Mouse (Mus musculus): ENCODE results near the gene Abhd5.
"Not testable (repeated sequence)": the region's sequence is repeated elsewhere in the genome, so short reads cannot be mapped to it uniquely, and the experiment has no call there.

Gene Abhd5

DNA sequence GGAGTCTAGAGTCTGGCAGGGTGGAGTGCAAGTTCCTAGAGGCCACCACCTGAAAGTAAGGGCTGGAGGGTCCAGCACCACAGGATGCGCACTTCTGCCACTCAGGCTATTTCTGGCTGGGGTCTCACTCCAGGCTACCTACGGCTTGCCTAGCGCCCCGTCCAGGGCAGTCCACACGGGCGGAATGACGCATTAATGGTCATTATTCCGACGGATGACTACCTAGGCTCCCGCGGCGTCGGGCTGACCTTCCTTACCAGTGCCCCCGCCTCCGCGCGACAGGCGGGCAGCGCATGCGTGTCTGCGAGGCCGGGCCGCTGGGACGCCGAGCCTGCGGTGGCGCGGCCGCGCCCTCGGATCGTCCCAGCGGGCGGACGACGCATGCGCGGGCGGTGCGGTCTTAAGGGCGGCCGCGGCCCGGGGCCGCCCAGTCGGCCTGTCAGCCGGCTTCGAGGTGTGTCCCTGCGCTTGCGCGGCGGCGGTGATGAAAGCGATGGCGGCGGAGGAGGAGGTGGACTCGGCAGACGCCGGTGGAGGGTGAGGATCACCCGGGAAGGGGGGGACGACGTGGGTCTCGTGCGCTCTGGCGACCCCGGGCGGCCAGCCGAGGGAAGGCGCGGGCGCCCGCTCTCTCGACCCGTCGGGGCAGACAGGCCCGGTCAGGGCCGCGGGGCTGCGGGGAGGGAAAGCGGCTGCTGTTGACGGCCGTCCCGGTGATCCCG, at the start of gene Abhd5:
Gene Abhd5 (plus strand): TSS at position 306 of the 722 bp plus-strand sequence.
- in situ Hi-C loops (cut with MboI; ENCODE audit: low pct_unique_long_range_greater_than_20kb in 1 of 2, low sequenced_read_pairs in 2 of 2, unreplicated experiment in 1 of 2) = no loop called here

DNA sequence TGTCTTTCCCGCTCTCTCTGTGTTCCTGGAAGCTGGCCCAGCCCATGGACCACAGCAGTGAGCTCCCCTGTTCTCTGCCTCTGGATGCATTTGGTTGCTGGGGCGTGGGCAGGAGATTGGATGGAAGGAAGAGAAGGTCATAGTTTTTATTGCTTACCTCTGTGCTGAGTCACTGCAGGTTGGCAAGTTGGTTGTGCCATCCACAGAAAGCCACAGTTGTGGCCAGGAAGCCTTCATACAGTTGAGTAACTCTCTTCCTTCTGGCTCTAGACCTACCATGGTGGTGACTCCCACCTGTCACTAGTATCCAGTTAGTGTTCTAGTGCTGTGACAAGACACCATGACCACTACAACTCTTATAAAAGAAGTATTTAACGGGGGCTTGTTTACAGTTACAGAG, 46.1 kb upstream of the Abhd5 start:
- in situ Hi-C loops (cut with MboI; ENCODE audit: low pct_unique_long_range_greater_than_20kb in 1 of 2, low sequenced_read_pairs in 2 of 2, unreplicated experiment in 1 of 2) = no loop called here

DNA sequence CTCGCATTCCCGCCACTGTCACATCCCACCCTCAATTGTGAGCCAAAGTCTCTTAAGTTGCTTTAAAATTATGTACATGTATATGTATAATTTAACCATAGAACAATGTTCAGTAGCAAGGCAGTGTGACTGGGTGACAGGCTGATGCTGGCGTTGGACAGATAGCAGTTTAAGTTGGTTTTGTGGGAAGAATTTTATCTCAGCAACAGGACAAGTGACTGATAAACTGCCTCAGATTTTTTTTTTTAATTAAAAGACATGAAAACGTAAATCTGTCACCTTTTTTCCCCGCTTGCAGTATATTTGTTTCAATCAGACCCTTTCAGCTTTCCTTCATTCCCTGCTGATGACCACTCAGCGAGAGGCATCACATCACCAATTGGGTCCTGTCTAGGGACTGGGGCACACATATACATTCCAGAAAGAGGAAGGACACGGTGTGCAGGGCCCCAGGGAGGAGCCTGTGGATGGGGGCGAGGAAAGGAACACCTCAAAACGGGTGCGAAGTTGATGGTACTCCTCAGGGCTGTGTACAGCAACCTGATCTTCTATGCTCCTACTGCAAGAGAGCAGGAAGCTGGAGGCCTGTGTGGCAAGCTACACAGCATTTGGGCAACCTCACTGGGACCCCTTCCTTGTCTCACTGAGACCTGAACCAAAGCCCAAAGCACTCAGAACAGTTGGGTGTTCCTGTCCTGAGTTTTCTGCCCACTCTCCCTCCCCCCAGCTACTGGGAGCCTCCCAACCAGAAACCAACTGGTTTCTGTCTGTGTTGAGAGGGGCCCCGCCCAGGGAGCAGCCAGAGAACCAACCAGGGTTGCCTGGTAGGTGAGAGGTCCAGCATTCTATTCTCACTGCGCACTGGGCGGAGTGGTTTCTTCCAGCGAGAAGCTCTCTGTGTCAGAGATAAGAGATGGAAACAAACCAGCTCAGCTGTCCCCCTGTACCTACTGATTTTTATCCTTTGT, 42.1 kb upstream of the Abhd5 start:
- in situ Hi-C loops (cut with MboI; ENCODE audit: low pct_unique_long_range_greater_than_20kb in 1 of 2, low sequenced_read_pairs in 2 of 2, unreplicated experiment in 1 of 2) = no loop called here

DNA sequence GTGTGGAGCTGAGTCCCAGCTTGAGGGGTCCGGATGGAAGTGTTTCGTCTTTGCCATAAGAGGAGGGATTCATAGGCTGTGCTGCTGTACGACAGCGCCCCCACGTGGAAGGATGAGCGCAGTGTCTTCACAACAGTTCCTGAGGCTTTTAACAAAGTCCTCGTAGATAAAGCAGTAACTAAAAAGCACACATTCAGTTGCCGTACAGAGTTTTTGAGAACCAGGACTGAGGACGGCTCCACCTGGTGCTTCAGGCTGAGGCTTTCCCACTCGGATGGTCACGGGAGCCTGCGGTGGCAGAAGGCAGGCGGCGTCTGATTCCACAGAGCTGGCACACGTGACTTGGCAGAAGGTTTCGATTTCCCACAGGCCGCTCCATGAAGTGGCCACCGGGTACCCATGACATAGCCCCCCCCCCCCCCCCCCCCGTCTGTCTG, 40.8 kb upstream of the Abhd5 start:
- in situ Hi-C loops (cut with MboI; ENCODE audit: low pct_unique_long_range_greater_than_20kb in 1 of 2, low sequenced_read_pairs in 2 of 2, unreplicated experiment in 1 of 2) = no loop called here

DNA sequence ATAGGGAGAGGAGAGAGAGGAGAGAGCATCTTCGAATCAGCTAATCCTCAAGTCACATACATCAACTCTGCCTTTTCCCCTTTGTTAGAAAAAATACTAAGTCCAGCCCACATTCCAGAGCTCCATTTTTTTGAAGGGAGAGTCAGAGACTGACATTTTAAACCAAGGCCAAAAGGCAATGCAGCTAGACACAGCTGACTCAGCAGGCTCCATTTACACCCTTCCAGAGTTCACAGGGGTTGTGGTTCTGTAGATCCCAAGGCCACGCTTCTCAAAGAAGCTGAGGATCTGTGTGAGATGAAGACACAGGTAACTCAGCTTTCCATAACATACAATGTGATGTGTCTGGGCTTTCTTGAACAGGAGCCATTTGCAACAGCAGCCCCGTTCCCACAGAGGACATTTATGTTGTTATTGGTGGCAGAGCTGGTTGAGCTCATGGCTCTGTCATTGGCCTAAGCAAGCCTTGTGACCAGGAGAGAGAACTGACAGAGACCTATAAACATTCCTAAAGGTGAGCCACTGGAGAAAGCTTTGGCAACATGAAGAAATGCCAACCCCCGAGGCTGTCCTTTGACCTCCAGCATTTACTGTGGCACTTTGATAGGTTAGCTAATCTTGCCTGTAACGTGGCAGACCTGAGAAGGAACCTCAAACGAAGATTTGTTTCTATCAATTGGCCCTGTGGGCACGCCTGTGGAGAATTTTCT, 40.2 kb upstream of the Abhd5 start:
- in situ Hi-C loops (cut with MboI; ENCODE audit: low pct_unique_long_range_greater_than_20kb in 1 of 2, low sequenced_read_pairs in 2 of 2, unreplicated experiment in 1 of 2) = no loop called here

DNA sequence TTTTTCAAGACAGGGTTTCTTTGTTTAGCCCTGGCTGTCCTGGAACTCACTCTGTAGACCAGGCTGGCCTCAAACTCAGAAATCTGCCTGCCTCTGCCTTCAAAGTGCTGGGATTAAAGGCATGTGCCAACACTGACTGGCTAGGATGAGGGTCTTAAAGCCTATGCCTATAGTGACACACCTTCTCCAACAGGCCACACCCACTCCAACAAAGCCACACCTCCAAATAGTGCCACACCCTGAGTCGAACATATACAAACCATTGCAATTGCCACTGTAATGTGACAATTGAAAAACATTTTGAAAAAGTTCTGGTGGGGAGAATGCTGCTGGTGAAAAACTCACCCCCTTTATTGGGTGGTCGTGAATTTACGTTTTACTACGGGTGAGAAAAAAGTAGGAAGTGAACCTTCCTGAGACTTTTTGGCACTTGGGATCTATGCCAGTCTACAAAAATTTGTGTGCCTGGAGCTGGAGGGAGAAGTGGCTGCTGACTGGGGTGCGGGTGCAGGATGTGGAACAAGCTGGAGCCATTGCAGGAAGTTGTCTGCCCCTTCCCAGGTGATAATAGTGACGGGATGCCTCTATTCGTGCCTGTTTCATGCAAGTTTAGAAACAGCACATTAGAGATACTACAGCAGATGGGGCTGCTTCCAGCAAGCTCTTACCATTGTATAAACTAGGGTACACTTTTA, 39.0 kb upstream of the Abhd5 start:
- in situ Hi-C loops (cut with MboI; ENCODE audit: low pct_unique_long_range_greater_than_20kb in 1 of 2, low sequenced_read_pairs in 2 of 2, unreplicated experiment in 1 of 2) = no loop called here

DNA sequence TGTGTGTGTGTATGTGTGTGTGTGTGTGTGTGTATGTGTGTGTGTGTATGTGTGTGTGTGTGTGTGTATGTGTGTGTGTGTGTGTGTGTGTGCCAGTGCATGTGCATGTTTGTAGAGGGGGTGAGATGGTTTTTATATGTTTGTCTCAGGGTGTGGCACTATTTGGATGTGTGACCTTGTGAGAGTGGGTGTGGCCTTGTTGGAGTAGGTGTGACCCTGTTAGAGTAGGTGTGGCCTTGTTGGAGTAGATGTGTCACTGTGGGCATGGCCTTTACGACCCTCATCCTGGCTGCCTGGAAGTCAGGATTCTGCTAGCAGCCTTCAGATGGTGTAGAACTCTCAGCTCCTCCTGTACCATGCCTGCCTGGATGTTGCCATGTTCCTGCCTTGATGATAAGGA, 38.3 kb upstream of the Abhd5 start:
- in situ Hi-C loops (cut with MboI; ENCODE audit: low pct_unique_long_range_greater_than_20kb in 1 of 2, low sequenced_read_pairs in 2 of 2, unreplicated experiment in 1 of 2) = not testable (repeated sequence)

DNA sequence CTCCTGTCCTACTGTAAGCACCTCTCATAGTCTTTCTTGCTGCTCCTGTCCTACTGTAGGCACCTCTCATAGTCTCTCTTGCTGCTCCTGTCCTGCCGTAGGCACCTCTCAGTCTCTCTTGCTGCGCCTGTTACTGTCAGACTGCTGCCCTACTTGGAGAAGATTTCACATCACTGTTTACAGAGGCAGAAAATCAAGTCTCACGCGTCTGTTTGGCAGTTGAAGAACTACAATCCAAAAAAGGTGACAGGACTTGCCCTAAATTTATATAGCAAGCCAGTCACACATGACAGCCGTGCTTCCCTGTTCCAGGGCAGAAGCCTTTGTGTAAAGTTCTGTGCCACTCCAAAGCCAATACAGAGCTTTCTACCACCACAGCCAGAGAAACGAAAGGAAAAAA, 37.0 kb upstream of the Abhd5 start:
- in situ Hi-C loops (cut with MboI; ENCODE audit: low pct_unique_long_range_greater_than_20kb in 1 of 2, low sequenced_read_pairs in 2 of 2, unreplicated experiment in 1 of 2) = no loop called here

DNA sequence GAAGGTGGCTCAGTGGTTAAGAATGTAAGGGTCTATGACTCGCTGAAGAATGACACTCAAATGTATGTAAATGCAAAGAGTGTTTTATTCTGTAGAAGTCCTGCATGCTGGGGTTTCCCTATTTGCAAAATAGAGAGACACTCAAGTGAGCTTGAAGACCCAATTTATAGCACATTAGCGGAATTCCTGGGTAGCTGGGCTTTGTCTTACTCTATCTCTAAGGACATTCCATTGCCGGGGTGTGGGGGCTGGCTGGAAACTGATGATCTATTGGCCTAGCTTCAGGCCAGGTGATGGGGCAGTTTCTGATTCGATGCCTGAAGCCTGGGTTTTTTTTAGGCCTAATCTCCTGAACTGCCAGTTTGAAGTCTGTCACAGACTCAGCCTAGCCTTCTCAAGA, 36.5 kb upstream of the Abhd5 start:
- in situ Hi-C loops (cut with MboI; ENCODE audit: low pct_unique_long_range_greater_than_20kb in 1 of 2, low sequenced_read_pairs in 2 of 2, unreplicated experiment in 1 of 2) = no loop called here

DNA sequence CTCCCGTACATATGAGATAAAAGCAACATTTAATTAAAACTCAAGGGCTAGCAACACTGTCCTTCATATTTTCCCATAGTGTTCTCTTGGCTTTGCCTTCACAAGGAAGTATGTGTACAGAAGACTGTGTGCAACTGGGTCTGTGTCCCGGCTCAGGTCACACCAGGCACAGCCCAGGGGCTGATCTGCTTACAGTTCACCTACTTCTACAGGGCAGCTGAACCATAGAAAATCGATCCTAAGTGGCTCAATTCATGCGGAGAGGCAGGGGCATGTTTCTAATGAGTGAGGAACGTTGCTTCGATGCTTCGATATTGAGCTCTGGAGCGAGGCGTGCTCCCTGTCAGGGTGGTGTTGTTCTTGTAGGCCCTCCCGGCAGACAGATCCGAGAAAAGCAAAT, 35.9 kb upstream of the Abhd5 start:
- in situ Hi-C loops (cut with MboI; ENCODE audit: low pct_unique_long_range_greater_than_20kb in 1 of 2, low sequenced_read_pairs in 2 of 2, unreplicated experiment in 1 of 2) = no loop called here

DNA sequence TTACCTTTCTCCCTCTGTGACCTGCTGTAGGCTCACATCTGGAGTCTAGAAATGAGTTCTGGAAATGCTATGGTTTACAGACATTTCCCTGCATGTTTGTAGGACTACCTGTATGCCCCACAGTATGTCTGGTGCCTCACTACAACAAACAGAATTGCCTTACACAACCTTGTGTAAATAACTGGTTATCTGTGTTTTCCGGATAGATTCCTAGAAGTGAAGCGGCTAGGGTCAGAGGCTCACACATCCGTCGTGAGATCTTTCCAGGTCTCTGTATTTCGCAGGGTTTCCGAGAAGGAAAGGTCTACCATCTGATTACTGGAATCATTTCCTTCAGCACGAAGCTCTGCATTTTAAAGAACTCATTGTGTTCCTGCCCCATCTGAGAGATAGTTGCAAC, 34.8 kb upstream of the Abhd5 start:
- in situ Hi-C loops (cut with MboI; ENCODE audit: low pct_unique_long_range_greater_than_20kb in 1 of 2, low sequenced_read_pairs in 2 of 2, unreplicated experiment in 1 of 2) = no loop called here

DNA sequence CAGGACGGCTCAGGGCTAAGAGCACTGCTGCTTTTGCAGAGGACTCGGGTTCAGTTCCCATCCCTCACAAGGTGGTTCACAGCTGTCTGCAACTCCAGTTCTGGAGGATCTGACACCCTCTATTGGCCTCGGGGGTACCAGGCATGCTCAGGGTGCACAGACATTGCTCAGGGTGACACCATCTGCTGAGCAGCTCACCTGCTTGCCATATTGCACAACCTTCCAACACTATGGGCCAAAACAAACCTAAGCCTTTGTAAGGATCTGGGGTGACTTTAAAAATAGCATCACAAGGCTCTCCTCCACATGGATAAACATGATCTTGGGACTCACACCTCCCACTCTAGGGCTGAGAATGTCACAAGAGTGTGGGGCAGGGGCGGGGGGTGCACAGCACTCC, 30.8 kb upstream of the Abhd5 start:
- in situ Hi-C loops (cut with MboI; ENCODE audit: low pct_unique_long_range_greater_than_20kb in 1 of 2, low sequenced_read_pairs in 2 of 2, unreplicated experiment in 1 of 2) = no loop called here

DNA sequence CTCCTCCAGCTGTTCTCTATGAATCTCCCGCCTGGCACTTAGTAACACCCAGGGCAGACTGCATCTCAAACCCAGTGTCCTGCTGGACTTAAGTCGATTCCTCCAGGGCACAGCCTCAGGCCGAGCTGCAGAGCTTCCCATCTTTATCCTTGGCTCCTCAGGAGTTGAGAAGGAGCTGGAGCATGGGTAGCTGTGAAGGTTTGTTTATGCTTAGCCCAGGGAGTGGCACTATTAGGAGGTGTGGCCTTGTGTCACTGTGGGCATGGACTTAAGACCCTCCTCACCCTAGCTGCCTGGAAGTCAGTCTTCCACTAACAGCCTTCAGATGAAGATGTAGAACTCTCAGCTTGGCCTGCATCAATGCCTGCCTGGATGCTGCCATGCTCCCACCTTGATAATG, 29.1 kb upstream of the Abhd5 start:
- in situ Hi-C loops (cut with MboI; ENCODE audit: low pct_unique_long_range_greater_than_20kb in 1 of 2, low sequenced_read_pairs in 2 of 2, unreplicated experiment in 1 of 2) = no loop called here

DNA sequence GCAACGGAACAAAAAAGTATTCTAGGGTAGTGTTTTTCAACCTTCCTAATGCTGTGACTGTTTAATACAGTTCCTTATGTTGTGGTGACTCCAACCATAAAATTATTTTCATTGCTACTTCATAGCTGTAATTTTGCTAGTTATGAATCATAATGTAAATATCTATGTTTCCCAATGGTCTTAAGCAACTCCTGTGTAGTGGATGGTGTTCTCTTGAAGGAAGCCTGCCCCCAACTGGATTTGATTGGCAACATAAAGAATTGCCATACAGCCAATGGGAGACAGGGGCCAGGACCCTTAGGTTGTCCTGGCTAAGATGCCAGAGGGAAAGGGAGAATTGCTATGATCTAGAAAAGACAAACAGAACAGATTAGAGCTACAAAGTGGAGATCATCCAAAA, 25.4 kb upstream of the Abhd5 start:
- in situ Hi-C loops (cut with MboI; ENCODE audit: low pct_unique_long_range_greater_than_20kb in 1 of 2, low sequenced_read_pairs in 2 of 2, unreplicated experiment in 1 of 2) = no loop called here

DNA sequence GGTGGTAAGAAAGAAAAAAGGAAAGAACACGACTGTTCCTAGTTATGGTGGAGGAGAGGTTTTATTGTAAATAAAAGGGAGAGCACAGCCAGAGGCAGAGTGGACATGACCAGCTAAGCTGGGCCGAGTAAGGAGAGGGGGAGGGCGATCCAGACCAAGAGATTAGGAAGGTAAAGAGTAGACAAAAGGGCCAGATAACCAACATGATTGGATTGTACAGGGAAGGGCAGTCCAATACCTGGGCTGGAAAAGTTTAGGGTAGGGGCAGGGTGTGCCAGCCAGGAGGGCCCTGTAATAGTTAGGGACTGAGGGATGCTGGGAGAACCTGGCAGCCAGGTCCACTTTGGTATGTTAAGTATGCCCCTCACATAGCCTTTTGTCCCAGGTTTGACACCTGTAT, 23.2 kb upstream of the Abhd5 start:
- in situ Hi-C loops (cut with MboI; ENCODE audit: low pct_unique_long_range_greater_than_20kb in 1 of 2, low sequenced_read_pairs in 2 of 2, unreplicated experiment in 1 of 2) = no loop called here

DNA sequence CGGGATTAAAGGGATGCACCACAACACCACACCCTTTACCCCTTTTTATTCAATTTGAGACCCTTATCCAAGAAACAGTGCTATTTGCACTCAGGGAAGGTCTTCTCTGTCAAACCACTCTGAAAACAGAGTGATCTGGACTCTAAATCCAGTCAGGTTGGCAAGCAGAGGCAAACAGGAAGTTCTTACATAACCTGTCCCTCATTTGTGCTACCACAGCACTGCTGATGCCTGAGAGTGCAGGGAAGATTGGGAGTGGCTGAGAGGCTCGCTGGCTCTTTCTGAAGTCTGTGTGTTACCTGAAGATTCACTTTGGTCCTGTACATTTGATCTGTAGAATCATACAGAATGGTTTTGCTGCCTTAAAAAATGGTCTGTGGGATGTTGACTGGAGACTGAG, 14.7 kb upstream of the Abhd5 start:
- in situ Hi-C loops (cut with MboI; ENCODE audit: low pct_unique_long_range_greater_than_20kb in 1 of 2, low sequenced_read_pairs in 2 of 2, unreplicated experiment in 1 of 2) = no loop called here

DNA sequence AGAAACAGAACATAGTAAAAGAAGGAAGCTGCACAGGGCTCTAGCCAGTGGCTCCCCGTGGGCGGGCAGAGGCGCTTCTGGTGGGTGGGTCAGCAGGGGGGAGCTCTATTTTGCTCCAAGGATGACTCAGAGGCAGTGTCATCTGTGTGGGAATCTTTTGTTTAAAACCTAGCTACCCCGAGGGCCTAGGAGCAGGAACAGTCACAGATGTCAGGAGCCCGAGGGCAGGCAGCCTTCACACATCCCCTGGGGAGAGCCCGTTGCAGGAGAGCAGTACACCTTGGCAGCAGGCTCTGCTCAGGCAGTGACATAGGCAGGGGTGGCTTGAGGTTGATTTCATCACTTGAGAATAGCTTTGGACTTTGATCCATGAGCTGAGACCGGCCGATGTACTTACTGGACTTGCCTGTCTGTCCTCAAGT, 13.9 kb upstream of the Abhd5 start:
- in situ Hi-C loops (cut with MboI; ENCODE audit: low pct_unique_long_range_greater_than_20kb in 1 of 2, low sequenced_read_pairs in 2 of 2, unreplicated experiment in 1 of 2) = no loop called here

DNA sequence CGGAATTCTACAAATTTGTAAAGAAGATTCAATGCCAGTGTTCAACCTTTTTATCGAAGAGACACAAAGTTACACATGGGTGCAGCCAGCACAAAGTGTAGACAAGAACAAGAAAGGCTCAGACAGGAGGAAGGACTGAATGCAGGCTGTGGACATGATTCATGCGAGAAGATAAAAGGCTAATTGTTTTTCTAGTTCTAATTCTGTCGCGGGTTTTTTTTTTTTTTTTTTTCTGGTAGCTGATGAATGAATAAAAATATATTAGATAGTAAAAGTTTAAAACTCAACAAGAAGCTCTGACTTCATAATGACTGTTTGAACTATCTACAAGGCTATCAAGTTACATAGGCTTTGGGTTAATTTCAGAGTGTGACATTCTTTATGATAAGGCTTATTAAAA, 11.4 kb upstream of the Abhd5 start:
- in situ Hi-C loops (cut with MboI; ENCODE audit: low pct_unique_long_range_greater_than_20kb in 1 of 2, low sequenced_read_pairs in 2 of 2, unreplicated experiment in 1 of 2) = no loop called here

DNA sequence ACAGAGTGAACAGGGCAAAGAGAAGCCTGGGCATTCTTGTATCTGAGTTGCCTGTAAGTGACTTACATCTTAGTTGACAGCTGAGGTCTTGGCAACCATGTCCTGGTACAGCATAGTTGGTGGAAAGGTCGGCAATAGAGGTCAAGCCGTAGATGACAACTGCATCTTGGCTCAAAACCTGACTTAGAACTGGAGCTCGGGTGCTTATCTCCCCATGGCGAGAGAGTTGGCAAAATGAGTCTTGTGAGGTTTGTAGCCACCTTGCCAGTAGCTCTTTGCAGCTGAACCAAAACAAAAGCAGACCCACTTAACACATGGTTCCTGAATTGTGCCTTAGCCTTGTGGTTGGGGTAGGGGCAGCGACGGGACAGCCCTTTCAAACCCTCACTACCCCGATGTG, 8.0 kb upstream of the Abhd5 start:
- in situ Hi-C loops (cut with MboI; ENCODE audit: low pct_unique_long_range_greater_than_20kb in 1 of 2, low sequenced_read_pairs in 2 of 2, unreplicated experiment in 1 of 2) = no loop called here

Measured in mouse embryonic stem cell (cell line).